Mouse (Mus musculus): ENCODE measurements around the gene Scn5a. TPM values are rescaled to one million over a fixed set of nuclear protein-coding genes. Genes with fewer than 3 reads are reported as not detected.

Scn5a gene
- 0.07 TPM for polyA plus RNA-seq (2014; fragmentation: Illumina TruSeq; extraction: RNeasy Lipid Tissue Mini Kit (QIAGEN cat#74804); ENCODE audit: low read depth, low replicate concordance)

GRCm38 (mm10) chr9:119578636-119579438, at the start of gene Scn5a:
Scn5a (minus strand) TSS chr9:119579016.

GRCm38 (mm10) chr9:119444738-119445429, 133.9 kb downstream of the Scn5a start, which contains the start of gene Exog:
Exog (plus strand) TSS chr9:119444943.

Other genes starting within 250 kb of the Scn5a start
- 0.59 TPM for gene Acaa1a, start 239.3 kb downstream of the Scn5a start, polyA plus RNA-seq (2014; fragmentation: Illumina TruSeq; extraction: RNeasy Lipid Tissue Mini Kit (QIAGEN cat#74804); ENCODE audit: low read depth, low replicate concordance)
- 5.8 TPM for gene Myd88, start 237.6 kb downstream of the Scn5a start, polyA plus RNA-seq (2014; fragmentation: Illumina TruSeq; extraction: RNeasy Lipid Tissue Mini Kit (QIAGEN cat#74804); ENCODE audit: low read depth, low replicate concordance)
- 3.6 TPM for gene Xylb, start 221.6 kb downstream of the Scn5a start, polyA plus RNA-seq (2014; fragmentation: Illumina TruSeq; extraction: RNeasy Lipid Tissue Mini Kit (QIAGEN cat#74804); ENCODE audit: low read depth, low replicate concordance)
- 251 TPM for gene Slc22a14, start 213.5 kb downstream of the Scn5a start, polyA plus RNA-seq (2014; fragmentation: Illumina TruSeq; extraction: RNeasy Lipid Tissue Mini Kit (QIAGEN cat#74804); ENCODE audit: low read depth, low replicate concordance)
- 0.22 TPM for gene Acvr2b, start 176.9 kb downstream of the Scn5a start, polyA plus RNA-seq (2014; fragmentation: Illumina TruSeq; extraction: RNeasy Lipid Tissue Mini Kit (QIAGEN cat#74804); ENCODE audit: low read depth, low replicate concordance)
- 2.8 TPM for gene Exog, start 134.1 kb downstream of the Scn5a start, polyA plus RNA-seq (2014; fragmentation: Illumina TruSeq; extraction: RNeasy Lipid Tissue Mini Kit (QIAGEN cat#74804); ENCODE audit: low read depth, low replicate concordance)
- gene Scn10a, start 140.3 kb upstream of the Scn5a start, polyA plus RNA-seq (2014; fragmentation: Illumina TruSeq; extraction: RNeasy Lipid Tissue Mini Kit (QIAGEN cat#74804); ENCODE audit: low read depth, low replicate concordance) = 0.31 TPM
- 0.28 TPM for gene Scn11a, start 246.4 kb upstream of the Scn5a start, polyA plus RNA-seq (2014; fragmentation: Illumina TruSeq; extraction: RNeasy Lipid Tissue Mini Kit (QIAGEN cat#74804); ENCODE audit: low read depth, low replicate concordance)